Mouse (Mus musculus): Measurements from ENCODE around the gene Akirin2. TPM values are rescaled to one million over a fixed set of nuclear protein-coding genes. Genes with fewer than 3 reads are reported as not detected.

The Akirin2 gene
- 10 to 100 TPM in 1 of 2 experiments, 1 to 10 TPM in 1; 8.7 to 14.6 TPM for polyA plus RNA-seq (2017; shearing (Covaris generic))

DNA sequence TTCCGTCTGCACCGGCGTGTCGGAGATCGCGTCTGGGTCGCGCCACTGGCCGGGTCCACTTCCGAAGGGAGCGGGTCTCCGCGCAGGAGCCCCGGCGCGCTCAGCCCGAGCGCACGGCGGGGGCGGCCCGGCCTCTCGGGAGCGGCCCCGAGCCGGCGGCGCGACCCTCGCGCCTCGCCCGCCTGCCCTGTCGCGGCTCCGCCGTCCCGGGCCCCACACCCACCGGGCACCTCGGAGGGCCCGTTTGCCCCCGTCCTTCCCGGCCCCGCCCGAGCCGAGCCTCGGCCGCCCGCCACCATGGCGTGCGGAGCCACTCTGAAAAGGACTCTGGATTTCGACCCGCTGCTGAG is at the start of gene Akirin2:
Gene Akirin2, plus strand, starts transcription at position 190 of the 350 bp plus-strand sequence.
- ATAC-seq: peak; percentile 39

DNA sequence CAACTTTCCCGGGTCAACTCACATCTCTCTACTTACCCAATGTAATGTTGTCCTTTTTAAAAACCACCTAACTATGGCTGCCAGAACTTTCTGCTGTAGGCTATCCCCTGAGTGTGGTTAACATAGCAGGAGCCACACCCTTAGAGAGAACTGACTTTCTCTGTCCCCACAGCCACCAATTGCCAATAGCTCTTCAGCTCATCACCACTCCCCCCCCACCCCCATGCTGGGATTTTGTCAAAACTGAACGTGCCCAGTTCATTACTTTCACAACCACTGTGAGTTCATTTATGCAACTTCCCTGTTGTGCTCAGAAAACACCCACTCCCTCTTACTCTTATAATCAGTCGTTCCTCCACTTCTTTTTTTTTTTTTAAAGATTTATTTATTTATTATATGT is 40.4 kb upstream of the Akirin2 start:
- ATAC-seq: no peak

DNA sequence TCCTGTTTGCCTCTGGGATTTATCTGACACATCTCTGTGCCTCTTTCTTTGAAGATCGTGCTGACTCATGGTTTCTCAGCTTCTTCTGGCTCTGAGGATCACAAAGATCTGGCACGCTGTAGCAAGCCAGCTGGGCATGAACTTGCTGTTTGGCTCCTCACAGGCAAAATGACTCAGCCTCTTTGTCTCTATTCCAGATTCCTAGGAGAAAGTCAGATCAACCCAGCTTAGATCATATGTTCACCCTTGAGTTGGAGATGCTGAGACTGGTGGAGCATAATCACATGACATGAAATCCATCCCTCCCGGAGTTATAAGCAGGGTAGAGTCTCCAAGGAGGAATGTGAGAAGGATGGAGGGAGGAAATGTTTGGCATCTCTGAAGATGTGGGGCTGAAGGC is 27.9 kb upstream of the Akirin2 start:
- ATAC-seq: no peak

DNA sequence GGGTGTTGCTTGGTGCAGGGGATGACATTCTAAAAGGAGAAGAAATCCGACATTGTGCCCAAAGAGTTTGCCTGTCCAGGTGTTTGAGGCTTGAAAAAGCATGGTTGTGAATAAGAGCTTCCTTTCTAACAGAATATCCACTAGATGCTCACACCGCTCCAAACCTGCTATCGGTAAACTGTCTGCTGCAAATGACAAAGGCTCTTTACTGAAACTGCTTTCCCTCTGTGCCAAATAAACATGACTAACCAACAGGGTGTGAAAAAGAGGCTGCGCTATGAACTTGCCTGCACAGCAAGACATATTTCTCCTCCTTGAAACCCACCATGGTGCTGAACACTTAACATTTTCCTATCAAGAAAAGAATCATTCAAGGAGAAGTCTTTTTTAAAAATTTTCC is 27.2 kb upstream of the Akirin2 start:
- no peak for ATAC-seq

DNA sequence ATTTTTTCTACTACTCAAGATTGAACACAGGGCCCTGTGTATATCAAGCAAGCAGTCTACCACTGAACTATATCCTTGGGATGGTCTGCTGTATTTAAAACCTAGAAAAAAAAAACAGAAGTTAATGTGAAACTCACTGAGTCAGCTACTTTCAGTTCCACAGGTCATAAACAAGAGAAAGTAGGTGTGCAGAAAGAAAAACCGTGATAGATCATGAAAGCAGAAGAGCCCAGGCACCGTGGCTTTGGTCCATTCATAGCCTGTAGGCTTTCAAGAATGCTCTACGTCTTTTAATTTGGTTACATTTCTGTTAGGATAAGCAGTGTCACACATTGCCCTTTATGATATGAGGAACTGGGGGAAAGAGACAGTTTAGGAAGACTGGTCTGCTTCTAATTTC is 24.0 kb upstream of the Akirin2 start:
- no peak for ATAC-seq

DNA sequence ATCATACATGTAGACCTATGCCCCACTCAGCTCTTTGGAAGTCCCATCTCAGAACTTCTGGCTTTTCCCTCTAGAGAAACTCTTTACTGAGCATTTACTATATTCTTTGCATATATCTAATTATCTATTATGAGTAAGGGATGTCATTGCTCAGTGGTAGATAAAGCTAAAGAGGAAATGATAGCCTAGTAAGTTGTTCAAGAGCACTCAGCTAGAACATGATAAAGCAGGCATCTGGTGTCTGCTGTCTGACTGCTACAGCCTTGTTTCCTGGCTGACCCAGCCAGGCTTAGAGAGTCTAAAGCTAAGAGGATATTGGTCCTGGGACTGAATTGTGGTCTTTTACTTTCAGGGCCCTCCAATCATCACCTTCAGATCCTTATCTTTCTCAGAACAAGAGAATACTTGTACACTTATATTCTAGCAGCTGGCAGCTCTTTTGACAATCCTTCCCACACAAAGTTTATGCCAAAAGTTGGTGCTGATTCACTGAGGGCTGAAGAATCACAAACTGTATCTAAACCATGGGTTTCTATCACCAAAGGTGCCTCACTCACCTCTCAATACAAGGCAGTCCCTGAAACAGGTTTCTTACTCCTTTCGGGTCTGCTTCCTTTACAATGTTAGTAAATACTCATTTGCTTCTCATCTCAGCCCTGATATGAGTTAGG is 22.2 kb upstream of the Akirin2 start:
- no peak for ATAC-seq

DNA sequence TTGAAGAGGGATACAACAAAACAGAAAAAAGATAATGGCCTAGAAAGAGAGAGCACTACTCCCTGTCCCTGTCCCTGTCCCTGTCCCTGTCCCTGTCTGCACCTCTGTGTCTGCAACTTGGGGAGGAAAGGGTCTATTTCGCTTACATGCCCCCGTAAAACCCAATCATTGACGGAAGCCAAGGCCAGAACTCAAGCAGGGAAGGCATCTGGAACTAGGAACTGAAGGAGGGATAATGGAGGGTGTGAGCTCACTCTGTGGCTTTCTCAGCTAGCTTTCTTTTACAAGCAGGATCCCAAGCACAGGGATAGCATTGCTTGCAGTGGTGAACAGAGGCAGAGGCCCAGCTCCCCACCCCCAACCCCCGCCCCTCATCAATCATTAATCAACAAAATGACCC is 21.4 kb upstream of the Akirin2 start:
- no peak for ATAC-seq

DNA sequence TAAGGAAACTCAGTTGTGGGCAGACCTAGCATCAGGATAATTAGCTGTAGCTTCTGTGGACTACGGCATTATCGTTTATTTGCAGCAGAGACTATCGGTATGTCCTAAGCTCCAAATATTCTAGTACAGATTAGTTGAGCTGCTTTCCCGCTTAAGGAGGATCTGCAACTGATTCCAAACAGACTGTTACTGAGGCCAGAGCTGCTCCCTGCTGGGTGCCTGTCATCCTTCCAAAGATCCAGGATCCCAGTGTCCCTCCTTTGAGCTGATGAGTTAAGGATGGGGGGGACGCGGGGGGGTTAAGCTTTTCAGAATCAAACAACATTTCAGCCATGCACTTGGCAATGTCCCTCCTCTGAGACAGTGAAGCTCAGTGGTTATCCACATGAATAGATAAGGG is 20.8 kb upstream of the Akirin2 start:
- no peak for ATAC-seq

DNA sequence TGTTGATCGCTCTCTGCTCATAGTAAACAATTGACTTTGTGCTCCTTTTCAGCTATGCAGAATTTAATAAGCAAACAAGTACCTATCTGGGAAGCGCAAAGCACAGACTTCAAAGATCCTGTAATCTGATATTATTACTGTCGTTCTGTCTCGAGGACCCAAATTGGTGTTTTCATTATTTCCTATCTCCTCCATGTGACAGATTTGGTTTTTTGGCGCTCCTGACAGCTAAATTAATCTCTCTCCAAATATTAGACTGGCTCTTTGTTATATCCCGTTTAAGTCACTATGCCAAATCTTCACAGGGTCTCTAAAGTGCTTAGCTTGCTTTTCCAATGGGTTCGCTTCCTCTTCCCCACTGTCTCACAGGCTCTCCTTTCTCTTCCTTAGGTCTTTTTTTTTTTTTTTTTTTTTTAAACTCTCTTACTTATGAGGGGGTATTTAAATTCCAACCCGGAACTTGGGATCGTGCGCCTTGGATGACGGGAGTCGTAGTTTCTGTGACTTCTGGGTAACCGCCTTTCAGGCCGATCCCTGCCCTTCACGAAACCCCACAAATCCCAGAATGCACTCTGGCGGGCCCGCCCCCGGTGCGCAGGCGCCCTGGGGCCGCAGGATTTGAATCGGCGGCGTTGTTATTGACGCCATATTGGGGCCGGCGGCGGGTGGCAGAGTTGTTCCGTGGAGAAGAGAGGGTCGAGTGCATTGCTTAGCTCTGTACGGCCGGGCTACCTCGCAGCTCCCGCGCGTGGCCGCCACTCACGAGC is 573 bp upstream of the Akirin2 start:
- ATAC-seq: peak; percentile 88

DNA sequence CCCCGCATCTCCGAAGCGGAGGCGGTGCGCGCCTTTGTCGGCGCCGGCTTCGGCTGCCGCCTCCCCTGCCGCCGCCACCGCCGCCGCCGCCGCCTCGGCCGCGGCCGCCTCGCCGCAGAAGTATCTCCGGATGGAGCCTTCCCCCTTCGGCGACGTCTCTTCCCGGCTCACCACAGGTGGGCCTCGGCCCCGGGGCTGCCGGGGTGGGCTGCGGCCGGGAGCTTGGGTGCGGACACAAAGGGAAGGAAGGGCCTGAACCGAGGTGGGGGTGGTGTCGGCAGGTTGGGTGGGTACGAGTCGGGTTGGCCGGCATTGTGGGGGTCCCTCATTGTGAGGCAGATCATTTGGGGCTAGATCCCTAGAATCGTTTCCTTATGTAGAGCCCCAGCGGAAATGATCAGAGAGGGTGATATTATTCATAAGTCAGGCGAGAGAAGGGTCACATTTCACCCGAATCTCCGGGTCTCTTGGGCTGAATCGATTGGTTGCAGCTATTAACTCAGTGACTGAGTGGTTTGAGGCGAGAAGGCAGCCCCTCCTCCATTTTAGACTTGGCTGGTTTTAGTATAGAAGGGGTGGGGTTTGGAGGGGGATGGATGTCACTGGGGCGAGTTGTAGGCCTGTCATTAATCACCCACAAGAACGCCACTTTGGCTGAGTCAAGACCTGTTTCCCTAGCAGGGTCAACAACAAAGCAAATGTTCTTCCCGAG is 517 bp downstream of the Akirin2 start:
- peak; percentile 33 for ATAC-seq

DNA sequence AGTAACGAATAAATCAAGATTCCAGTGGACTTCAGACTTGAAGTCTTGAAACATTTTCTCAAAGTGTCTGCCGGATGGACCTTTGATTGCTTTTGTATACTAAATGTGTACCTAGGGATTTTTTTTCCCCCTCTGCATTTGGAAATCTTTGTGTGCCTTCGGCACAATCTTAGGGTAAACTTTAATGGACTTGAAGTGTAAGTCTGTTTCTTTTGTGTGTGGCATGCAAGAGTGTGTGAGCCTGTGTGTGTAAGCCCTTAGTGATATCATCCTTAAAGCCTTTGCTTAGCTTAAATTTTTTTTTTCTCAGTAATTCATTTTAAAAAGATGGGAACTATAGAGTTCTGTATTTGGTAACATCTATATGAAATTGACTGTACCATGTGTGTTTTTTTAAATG is 1.2 kb downstream of the Akirin2 start:
- ATAC-seq: no peak

DNA sequence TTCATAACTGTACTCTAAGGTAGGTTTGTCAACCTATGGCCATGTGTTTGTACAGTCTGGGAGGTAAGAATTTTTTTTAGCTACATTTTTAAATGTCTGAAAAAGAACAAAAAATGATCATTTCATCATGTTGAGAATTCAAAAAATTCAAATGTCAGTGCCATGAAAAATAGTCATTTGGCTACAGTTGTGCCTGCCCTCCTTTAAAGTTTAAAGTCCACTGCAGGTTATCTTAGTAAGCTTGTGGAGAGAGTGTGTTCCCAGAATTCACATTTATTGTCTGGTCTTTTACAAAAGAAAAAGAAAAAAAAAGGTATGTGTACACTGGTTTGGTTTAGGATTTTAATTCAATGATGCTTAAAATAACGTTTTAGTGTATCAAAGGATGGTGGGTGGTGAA is 3.9 kb downstream of the Akirin2 start:
- ATAC-seq: no peak

DNA sequence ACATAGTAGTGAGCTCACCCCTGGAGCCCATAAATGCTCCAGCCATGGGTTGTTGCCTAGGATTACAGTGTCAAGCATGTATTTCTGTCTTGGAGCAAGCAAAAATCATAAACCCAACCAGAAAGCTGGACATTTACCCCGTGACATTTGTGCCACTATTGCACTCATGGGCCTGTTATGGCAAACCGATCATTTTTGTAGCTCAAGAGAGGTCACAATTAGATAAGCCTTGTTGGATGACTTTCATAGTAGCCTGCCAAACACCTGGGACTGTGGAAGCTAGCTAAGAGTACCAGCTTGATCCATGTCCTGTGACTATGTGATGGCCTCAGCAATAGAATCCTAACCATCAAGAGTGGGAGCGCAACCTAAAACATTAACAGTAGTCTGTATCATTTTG is 4.9 kb downstream of the Akirin2 start:
- ATAC-seq: no peak

DNA sequence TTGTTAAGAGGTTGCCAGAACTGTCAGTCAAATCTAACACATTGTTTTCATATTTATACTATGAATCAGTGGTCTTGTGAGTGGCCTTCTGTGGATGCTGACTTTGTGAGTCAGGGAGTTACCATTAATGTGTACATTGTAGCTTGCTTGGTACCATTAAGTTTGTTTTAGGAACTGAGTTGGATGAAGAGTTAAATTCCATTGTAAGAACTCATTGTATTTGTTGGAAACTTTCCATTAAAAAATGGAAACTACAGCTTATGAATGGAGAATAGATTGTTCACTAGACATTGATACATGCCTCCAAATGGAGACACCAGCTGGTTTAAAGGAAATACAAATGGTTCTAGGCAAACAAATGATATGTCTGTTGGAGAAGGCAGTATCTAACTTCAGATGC is 5.4 kb downstream of the Akirin2 start:
- no peak for ATAC-seq

DNA sequence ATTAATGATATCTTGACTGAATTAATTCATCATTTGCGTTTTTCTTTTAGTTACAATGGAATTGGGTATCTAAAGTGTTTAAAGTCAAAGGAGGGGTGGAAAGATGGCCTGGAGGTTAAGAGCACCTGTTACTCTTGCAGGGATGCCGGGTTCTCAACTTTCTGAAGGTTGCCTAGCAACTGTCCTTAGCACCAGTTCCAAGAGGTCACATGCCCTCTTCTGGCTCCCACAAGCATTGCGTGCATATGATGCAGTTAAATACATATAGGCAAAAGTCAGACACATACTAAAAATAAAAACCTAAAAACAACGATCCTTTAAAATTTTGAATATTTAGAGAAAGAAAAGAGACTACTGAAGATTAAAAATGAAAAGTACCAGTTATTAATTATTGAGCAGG is 10.2 kb downstream of the Akirin2 start:
- peak; percentile 95 for ATAC-seq

DNA sequence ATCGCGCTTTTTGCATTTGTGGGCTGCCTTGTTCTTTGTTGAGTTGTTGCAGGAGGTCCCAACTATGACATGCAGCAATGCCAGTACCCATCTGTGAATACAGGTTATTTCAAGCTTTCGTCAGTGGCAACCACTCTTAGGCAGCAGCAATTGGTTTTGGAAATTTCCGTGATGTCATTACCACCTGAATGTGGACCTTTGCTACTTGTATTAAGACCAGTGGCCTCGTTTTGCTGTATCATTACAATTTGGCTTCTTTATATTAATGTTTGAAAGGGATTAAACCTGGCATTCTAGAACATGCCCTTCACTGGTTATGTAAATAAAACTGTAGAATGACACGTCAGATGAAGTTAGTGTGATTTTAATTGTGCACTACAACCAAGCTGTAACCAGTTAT is 15.5 kb downstream of the Akirin2 start:
- peak; percentile 43 for ATAC-seq

DNA sequence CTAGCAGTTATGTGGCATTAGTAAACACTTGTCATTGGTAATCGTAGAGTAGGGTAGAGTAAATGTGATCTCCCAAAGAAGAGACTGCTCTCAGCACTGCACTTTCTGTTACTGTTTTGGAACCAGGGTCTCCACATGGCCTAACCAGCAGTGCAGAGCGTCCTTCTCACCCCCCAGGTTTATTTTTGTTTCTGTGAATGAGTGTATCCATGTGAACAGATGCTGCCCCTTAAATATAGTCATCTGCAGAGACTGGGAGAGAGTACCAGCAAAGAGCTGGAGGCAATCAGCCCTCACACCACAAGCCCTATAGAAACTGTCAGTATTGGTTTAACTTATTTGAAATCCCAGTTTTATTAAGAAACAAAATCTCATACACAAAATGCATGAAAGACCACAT is 22.1 kb downstream of the Akirin2 start:
- no peak for ATAC-seq

DNA sequence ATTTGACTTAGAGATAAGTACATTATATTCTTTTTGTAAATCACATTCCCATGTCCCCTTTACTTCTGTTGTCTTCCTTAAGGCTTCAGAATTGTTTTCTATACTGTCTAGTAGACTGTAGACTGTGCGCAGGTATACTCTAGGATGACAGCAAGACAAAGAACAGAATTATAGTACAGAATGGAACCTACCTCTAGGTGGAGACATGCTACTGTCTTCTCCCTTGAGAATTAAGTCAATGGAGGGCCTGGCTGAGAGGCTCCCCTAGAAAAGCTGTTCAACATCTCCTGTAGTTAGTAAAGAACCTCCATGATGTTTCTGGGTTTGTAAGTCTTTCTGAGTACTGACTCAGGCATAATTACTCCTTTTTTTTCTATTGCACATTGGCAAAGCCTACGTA is 26.3 kb downstream of the Akirin2 start:
- ATAC-seq: peak; percentile 35

DNA sequence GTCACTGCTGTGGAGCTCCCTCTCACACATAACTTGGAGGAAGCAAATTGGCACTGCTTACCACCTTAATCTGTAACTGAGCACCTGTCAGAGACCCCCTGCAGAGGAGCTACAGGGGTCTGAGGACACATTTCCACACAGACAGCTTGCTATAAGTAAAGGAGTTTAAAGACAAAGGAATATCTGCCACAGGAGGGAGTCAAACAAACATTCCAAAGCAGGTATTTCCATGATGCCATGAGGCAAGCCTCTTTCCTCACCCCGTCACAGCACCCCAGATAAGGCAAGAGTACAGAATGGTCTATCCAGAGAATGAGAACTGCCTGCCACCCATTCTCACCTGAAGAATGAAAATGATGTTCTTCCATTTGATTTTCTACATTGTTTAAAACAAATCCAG is 28.5 kb downstream of the Akirin2 start:
- ATAC-seq: no peak

DNA sequence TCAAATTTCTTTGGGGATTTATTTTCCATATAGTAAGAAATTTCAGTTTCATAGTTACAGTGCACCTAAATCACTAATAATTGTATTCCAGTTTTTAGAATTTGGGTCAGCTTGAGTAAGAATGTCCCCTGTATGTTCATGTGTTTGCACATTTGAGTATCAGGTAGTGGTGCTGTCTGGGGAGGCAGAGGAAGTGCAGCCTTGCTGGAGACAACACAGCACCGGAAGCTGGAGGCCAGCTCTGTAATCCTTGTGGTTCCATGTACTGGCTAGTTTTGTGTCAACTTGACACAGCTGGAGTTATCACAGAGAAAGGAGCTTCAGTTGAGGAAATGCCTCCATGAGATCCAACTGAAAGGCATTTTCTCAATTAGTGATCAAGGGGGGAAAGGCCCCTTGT is 30.8 kb downstream of the Akirin2 start:
- peak; percentile 56 for ATAC-seq

DNA sequence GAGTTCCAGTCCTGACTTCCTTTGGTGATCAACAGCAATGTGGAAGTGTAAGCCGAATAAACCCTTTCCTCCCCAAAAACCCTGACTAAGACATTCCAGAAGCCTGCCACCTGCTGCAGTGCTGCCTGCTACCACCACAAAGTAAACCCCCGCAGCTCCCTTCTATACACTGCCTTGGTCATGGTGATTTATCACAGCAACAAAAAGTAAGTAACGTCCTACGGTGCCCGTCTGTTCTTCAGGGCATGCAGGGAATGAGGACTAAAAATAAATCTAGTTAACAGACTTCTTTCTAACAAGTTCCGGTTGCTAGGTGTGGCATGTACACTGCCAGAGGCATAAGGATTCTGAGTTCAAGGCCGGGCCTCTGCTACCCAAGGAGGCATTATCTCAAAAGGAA is 31.3 kb downstream of the Akirin2 start:
- ATAC-seq: no peak

DNA sequence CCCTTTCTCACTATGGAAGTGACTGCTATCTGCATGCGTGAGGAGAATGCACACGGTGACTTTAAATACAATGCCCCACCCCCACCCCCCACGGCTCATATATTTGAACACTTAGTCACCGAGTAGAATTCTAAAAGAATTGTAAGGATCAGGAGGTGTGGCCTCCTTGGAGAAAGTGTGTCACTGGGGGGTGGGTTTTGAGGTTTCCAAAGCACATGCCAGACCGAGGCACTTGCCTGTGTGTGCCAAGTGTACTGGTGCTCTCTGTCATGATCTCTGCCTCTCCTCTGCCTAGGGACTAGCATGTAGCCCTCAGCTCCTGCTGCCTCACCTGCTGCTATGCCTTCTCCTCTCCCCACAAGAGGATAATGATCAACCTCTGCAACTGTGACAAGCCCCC is 31.7 kb downstream of the Akirin2 start:
- ATAC-seq: no peak

DNA sequence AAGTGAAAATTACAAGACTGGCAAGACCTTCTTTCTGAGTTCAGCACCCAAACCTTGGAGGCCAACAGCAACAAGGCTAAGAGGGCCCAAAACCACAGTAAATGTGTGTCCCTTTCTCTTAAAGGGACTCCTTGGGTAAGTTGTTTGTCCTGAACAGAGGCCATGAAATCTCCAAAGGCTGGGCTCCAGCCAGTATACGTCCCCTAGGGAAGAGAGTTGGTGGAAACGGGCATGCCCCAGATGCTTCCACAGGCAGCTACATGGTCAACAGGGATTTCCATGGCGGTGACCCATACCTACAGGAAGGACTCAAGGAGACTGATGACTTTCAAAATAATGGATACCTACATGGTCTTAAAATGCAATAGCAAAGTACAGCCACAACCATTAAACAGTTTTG is 32.7 kb downstream of the Akirin2 start:
- ATAC-seq: no peak
